Mouse (Mus musculus) thymus, postnatal 14 days (tissue): ENCODE results near the gene Olfr1497.
"Not testable (repeated sequence)": the region's sequence is repeated elsewhere in the genome, so short reads cannot be mapped to it uniquely, and the experiment has no call there.

Source experiments
- DNase-seq: peaks from one replicate; pipeline ENCODE4 v3.0.0; 2021

Gene Olfr1497

DNA sequence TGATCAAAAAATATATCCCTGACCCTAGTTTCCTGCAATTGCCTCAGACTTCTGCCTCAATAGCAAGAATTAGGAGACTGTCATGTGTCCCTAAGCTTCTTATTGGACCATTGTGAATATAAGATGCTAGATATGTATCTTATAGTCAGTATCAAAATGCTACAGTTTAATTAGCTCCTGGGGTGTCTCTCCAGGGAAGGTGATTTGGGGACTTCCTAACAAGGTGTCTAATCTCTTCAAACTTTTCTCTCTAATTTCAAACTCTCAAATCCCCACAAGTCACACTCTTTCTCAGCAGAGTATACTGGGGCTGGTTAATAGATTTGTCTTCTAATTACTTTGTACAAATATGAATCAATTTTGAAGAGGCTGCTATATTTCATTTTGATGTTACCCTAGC lies at the start of gene Olfr1497:
Gene Olfr1497 (minus strand): TSS at position 101 of the 400 bp plus-strand sequence.
- no peak for DNase-seq

DNA sequence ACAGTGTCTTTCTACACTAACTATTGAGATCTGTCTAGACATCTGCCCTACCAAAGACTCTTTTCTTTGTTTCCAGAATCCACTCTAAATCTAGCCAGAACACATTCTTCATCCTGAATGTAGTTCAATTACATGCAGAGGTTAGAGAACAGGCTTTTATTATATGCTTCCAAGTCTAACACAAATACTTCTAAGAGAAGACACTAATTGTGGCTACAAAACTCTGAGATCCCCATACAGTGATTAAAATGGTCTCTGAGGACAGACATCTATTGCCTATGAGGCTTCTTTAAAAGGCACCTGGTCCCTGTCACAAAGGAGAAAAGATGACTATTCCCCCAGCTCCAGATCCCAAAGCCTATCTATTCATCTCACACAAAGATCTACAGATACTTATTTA lies 32.4 kb upstream of the Olfr1497 start, which contains the start of gene Olfr1500:
Gene Olfr1500 (minus strand): TSS at position 101 of the 400 bp plus-strand sequence.
- no peak for DNase-seq

DNA sequence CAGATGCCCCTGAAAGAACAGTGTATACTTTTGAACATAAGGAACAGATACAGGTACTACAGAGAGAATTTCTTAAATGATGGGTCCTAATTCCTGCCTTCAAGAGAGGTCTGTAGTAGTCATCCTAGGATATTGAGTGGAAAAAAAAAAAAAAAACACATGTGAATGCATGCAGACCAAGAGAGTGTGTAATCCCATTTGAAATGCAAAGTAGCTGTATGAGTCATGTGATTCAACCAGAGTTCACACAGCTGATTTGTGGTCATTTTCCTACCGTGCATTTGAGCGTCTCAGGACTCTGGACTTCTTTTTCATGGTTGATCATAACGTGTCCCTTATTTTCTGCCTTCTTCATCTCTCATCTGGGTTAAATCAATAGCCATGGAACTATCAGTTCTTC lies 30.4 kb upstream of the Olfr1497 start:
- no peak for DNase-seq

DNA sequence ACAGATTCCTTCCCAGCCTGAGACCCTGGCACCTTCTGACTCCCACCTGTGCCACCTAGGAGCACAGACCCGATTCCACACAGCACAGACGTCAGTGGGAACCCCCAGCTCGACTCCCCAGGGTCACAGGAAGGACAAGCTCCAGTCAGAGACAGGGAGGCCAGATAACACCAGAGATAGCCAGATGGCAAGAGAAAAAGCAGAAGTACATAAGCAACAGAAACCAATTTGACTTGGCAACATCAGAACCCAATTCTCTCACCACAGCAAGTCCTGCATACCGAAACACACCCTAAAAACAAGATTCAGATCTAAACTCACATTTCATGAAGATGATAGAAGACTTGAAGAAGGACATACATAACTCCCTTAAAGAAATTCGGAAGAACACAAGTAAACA lies 22.8 kb upstream of the Olfr1497 start:
- DNase-seq, result no peak

DNA sequence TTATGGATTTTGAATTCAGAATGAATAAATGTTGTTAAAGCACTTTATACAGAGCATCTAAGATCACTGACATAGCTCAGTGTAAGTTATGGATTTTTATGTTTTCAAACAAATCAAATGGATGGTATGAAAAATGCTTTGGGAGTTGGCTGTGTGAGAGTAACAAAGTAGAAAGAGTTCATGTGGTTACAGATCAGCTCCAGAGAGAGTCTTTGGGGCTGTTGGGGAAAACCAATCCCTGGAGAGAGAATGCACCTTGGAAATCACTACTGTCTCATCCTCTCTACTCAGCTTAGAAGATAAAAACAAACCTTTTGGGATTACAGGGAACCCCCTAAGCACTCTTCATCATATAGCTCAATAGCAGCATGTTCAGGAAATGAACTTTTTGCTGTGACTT lies 21.3 kb upstream of the Olfr1497 start, which contains the start of gene Olfr1499:
Gene Olfr1499 (minus strand): TSS at position 101 of the 400 bp plus-strand sequence.
- no peak for DNase-seq

DNA sequence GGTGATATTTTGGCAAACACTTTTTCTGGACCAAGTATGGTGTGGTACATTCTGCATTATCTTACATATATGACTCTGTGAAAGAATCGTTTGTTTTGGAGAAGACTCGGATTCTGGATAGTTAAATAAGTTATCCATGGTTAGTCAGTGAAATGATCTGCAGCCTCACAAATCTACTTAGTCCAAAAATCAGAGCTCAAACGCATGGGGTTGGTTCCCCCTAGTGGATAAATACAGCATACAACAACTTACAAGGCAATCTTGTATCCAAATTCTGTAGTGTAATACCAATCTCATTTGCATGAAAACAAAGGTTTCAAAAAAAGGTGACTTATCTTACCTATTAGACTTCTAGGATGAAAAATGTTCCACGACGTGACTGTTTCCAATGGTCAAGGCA lies 20.8 kb upstream of the Olfr1497 start:
- DNase-seq, result no peak

DNA sequence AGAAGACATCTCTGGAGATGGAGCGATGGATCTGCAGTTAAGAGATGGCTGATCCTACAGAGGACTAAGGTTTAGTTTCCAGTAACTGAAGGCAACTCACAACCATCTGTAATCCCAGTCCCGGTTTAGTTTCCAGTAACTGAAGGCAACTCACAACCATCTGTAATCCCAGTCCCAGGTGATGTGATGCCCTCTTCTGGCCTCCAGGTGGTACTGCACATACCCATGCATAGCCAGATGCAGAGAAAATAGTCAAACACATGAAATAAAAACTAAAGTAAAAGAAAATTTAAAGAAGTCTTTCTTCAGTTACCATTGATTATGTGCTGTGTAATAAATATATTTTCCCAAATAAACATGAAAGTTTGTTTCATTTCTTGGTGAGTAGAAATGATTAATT lies 14.8 kb upstream of the Olfr1497 start:
- DNase-seq, result no peak

DNA sequence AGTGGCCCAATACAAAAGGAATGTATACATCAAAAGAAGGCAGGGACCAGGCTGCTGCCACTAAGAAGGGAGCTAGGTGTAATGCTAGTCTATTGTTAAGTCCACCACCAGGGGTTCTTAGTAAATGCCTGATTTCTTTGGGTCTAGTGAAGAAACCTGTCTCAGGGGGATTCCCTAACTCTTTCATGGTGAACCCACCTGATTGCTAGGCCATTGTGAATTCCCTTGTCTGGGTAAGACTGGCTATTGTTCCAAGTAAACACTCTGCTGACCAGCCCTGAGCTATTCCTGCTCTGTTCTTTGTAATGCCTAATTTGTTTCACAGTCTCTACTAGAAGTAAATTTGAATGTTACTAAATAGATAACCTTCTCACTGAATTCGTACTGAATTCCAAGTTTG lies 7.5 kb upstream of the Olfr1497 start:
- not testable (repeated sequence) for DNase-seq

DNA sequence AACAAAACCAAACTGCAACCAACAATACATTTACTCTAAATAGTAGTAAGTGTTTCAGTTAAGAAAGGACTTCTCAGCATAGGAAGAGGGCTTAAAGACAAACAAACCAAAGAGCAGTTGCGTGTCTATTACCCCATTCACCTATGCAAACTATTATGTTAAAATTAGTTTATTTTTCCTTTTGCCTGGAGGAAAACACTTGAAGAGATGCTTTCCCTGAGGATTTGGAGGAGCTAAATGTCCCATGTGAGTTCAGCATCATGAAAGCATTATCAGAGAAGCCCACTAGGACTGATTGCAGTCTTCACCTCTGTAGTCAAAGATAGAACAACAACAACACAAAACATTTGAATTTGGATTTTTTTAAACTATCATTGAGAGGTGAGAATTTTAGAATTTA lies 20.4 kb downstream of the Olfr1497 start, which contains the start of gene Olfr1496:
Gene Olfr1496 (plus strand): TSS at position 301 of the 400 bp plus-strand sequence.
- no peak for DNase-seq

DNA sequence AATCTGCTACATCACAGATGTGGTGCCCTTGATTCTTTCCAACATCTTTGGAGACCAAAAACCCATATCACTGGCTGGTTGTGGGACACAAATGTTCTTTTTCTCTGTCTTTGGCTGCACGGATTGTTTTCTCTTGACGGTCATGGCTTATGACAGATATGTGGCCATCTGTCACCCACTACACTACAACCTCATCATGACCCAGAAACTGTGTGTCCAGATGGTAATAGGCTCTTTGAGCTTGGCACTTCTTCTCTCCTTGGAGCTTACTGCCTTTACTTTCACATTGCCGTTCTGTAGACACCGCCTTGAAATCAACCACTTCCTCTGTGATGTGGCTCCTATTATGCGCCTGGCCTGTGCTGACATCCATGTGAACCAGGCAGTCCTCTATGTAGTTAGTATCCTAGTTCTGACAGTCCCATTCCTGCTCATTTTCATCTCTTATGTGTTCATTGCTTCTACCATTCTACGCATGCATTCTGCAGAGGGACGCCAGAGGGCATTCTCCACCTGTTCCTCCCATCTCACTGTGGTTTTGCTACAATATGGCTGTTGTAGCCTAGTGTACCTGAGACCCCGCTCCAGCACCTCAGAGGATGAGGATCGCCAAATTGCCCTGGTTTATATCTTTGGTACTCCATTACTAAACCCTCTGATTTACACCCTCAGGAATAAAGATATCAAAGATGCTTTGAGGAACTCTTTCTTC lies 29.3 kb downstream of the Olfr1497 start:
- no peak for DNase-seq

DNA sequence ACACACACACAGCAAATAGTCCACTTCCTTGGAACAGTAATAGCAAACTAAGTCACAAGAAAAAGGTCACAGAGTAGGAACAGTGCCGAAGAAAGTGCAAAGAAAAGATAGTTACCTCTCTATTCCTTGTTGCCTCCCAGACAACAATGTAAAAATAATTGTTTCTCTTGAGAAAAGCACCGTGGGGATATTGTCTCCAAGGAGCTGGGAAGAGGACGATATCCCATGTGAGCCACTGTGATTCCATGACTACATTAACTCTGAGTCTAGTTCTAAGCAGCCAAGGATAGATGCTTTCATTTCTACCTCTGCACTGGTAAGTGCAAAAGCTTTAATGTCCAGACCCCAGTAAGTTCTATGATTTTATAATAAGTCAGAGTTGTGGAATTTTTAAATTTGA lies 33.7 kb downstream of the Olfr1497 start, which contains the start of gene Olfr1495:
Gene Olfr1495 (plus strand): TSS at position 301 of the 400 bp plus-strand sequence.
- DNase-seq, result no peak

DNA sequence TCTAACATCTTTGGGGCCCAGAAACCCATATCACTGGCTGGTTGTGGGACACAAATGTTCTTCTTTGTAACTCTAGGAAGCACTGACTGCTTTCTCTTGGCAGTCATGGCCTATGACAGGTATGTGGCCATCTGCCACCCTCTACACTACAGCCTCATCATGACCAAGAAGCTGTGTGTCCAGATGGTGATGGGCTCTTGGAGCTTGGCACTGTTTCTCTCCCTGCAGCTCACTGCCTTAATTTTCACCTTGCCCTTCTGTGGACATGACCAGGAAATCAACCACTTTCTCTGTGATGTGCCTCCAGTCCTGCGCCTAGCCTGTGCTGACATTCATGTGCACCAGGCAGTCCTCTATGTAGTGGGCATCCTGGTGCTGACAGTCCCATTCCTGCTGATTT lies 48.6 kb downstream of the Olfr1497 start:
- no peak for DNase-seq
